Mouse (Mus musculus) stomach, embryonic 14.5 days (tissue): ENCODE data around the gene Catsper1. TPM values are rescaled to one million over a fixed set of nuclear protein-coding genes. Genes with fewer than 3 reads are reported as not detected.
A peak's percentile ranks its signal among the peaks of the same experiment; 100 is the strongest.

Source experiments
- ATAC-seq: fragments of 200-750 bp; cut with Nextera tagmentation; 2 replicates; pipeline ENCODE4 v1.8.0; 2017; ENCODE audit warnings: low read depth, moderate TSS enrichment; ENCODE audit not compliant: insufficient number of reproducible peaks, insufficient read depth, low FRiP score
- H3K27ac ChIP-seq: fragments of 300-500 bp; sonication (generic); 2 replicates; pipeline ENCODE4 v1.5.1; 2014; ENCODE audit warnings: mild to moderate bottlenecking, low read length, moderate library complexity, mixed read lengths
- H3K27me3 ChIP-seq: fragments of 300-500 bp; sonication (generic); 2 replicates; pipeline ENCODE4 v1.6.1; 2014; ENCODE audit warnings: low read length, control low read depth, mixed read lengths; ENCODE audit not compliant: control insufficient read depth, insufficient read depth
- H3K36me3 ChIP-seq: fragments of 300-500 bp; sonication (generic); 2 replicates; pipeline ENCODE4 v1.6.1; 2014; ENCODE audit warnings: mild to moderate bottlenecking, control low read depth, low read length, moderate library complexity, mixed read lengths; ENCODE audit not compliant: control insufficient read depth, insufficient read depth
- H3K4me1 ChIP-seq: fragments of 300-500 bp; sonication (generic); 2 replicates; pipeline ENCODE4 v1.6.1; 2014; ENCODE audit warnings: low read length, control low read depth, mixed read lengths; ENCODE audit not compliant: control insufficient read depth, insufficient read depth
- H3K4me2 ChIP-seq: fragments of 300-500 bp; sonication (generic); replicated peaks from 2 replicates; pipeline ENCODE4 v1.6.1; 2014; ENCODE audit warnings: low read depth, low read length, control low read depth
- H3K4me3 ChIP-seq: fragments of 300-500 bp; sonication (generic); 2 replicates; pipeline ENCODE4 v1.5.1; 2014; ENCODE audit warnings: low read depth, low read length, control low read depth
- H3K9ac ChIP-seq: fragments of 300-500 bp; sonication (generic); replicated peaks from 2 replicates; pipeline ENCODE4 v1.6.1; 2014; ENCODE audit warnings: low read depth, mild to moderate bottlenecking, control low read depth, low read length, moderate library complexity, mixed read lengths
- H3K9me3 ChIP-seq: fragments of 300-500 bp; sonication (generic); 2 replicates; pipeline ENCODE4 v1.6.1; 2016; ENCODE audit warnings: low read depth, low read length, control low read depth; ENCODE audit not compliant: control insufficient read depth
- WGBS: fragments of 180-500 bp; shearing (Covaris S2); extraction: QIAGEN DNeasy Blood & Tissue Kit; methylation state at CpG from one replicate; pipeline ENCODE4 v1.1.7; 2014; 5-methylcytosine and 5-hydroxymethylcytosine counted together
- polyA plus RNA-seq: library from polyadenylated mRNA; unstranded; fragments of >200 nt; fragmentation: Nextera tagmentation; extraction: Ambion mirVana; gene quantifications from 2 replicates; pipeline ENCODE4 v1.2.1, GENCODE M21; 2014

Catsper1 gene
- polyA plus RNA-seq, 1 experiment from 2014 or later = not detected

- no peak for ATAC-seq
- peaks cover 51% of the 10 kb centered on the region for H3K36me3 ChIP-seq
- WGBS = 83% methylated on average over 1 of the region's 1 CpGs
These were observed 41.9 kb downstream of the Catsper1 start for GRCm38 (mm10) chr19:5377446-5377845.

DNA sequence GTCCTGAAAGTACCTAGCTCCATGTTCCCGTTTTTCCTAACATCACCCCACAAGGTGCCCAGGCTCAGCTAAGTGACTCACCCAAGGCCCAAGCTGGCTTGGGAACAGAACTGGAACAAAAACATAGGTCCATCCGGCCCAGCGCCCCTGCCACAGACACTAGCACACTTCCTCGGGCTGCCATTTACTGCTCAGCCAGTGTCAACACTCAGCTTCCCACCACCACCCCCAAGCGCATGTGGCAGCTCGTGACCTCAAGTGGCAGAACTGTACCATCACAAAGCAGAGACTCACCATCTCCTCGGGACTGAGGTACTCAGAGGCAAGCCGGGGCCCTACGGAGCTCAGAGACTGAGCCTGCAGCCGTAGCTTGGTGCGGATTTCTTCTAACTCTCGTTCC is 47.8 kb downstream of the Catsper1 start:
- H3K4me3 ChIP-seq = no peak overlapping the region
- H3K27ac ChIP-seq = no peak overlapping the region
- H3K4me2 ChIP-seq = no peak overlapping the region
- H3K4me1 ChIP-seq = peaks cover 12% of the 10 kb centered on the region
- ATAC-seq = no peak
- peaks cover 72% of the 10 kb centered on the region for H3K36me3 ChIP-seq
- no peaks in the 10 kb centered on the region for H3K27me3 ChIP-seq
- 92% methylated on average over 12 of the region's 12 CpGs for WGBS
- H3K9ac ChIP-seq = no peak overlapping the region
- no peaks in the 10 kb centered on the region for H3K9me3 ChIP-seq

More at GRCm38 (mm10) chr19:5377446-5377845, 41.9 kb downstream of the Catsper1 start:
- H3K4me1 ChIP-seq = no peaks in the 10 kb centered on the region
- H3K27me3 ChIP-seq = no peaks in the 10 kb centered on the region
- H3K27ac ChIP-seq = no peak overlapping the region
- no peak overlapping the region for H3K4me2 ChIP-seq
- no peak overlapping the region for H3K4me3 ChIP-seq
- no peak overlapping the region for H3K9ac ChIP-seq
- H3K9me3 ChIP-seq = no peaks in the 10 kb centered on the region

DNA sequence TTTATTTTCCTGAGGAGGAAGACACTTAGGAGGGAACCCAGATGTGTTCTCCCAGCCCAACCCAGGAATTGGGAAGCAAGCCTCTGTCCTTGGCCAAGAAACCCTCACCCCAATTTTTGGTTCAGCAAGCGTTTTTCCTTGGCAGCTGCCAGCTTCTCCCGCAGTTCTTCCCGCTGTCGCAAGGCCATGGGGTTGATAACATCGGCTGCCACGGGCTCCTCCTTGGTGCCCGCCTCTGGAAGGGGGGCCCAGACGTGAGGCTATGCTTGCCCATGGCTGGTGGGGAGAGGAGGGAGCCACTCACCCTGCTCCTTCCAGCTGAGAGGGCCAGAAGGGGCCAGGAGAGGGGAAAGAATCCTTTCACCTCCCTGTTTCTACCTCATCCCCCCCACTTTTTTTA is 49.2 kb downstream of the Catsper1 start:
- peaks cover 12% of the 10 kb centered on the region for H3K4me1 ChIP-seq
- no peaks in the 10 kb centered on the region for H3K9me3 ChIP-seq
- no peak overlapping the region for H3K4me2 ChIP-seq
- H3K9ac ChIP-seq = no peak overlapping the region
- ATAC-seq = no peak
- peaks cover 60% of the 10 kb centered on the region for H3K36me3 ChIP-seq
- no peak overlapping the region for H3K4me3 ChIP-seq
- H3K27ac ChIP-seq = no peak overlapping the region
- 86% methylated on average over 8 of the region's 8 CpGs for WGBS
- H3K27me3 ChIP-seq = no peaks in the 10 kb centered on the region

DNA sequence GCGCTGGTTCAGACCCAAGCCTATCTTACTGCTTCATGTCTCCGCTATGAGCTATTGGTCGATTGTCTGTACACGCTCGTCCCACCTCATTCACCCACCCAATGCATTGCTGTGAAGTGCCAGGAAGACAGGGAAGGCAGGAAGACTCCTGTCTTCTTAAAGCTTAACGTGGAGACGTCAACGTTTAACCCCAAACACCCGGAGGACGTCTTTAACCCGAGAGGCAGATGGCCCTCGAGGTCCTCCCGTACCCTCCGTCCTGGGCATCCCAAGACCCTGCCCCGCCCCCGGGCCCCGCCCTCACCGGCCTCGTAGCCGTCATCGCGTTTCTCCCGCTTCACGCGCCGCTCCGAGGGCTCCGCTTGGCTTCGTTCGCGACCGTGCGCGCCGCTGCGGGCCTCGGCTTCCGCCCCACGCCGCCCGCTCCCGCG is 52.5 kb downstream of the Catsper1 start:
- H3K4me3 ChIP-seq = peak overlapping the region; percentile 95
- peaks cover 19% of the 10 kb centered on the region for H3K4me1 ChIP-seq
- ATAC-seq = peak; percentile 21; the same call in 1 of the 2 replicates
- H3K36me3 ChIP-seq = peaks cover 28% of the 10 kb centered on the region
- peak overlapping the region; percentile 79; the same call in 1 of the 2 replicates for H3K27ac ChIP-seq
- H3K9me3 ChIP-seq = no peaks in the 10 kb centered on the region
- under 1% methylated on average over 43 of the region's 43 CpGs for WGBS
- H3K4me2 ChIP-seq = peak overlapping the region; percentile 86
- no peaks in the 10 kb centered on the region for H3K27me3 ChIP-seq
- peak overlapping the region; percentile 83 for H3K9ac ChIP-seq

- Histone ChIP-seq H3K9me3 (no peaks in the 10 kb centered on the region), H3K4me2 (peak within 1 kb of the TSS; percentile 86), H3K4me3 (peak within 1 kb of the TSS; percentile 95), H3K27me3 (no peaks in the 10 kb centered on the region), H3K36me3 (peaks cover 22% of the 10 kb centered on the region), H3K27ac (peak within 1 kb of the TSS; percentile 87; the same call in 1 of the 2 replicates), H3K4me1 (peaks cover 19% of the 10 kb centered on the region), H3K9ac (peak within 1 kb of the TSS; percentile 83)
- 3% methylated on average over 43 of the region's 43 CpGs for WGBS
- peak; percentile 95 for ATAC-seq
These were observed 53.2 kb downstream of the Catsper1 start, which contains the start of gene Sart1 for GRCm38 (mm10) chr19:5388588-5389242. TSS of gene Sart1 (minus strand) at chr19:5388703.

GRCm38 (mm10) chr19:5389647-5390046 is 54.1 kb downstream of the Catsper1 start:
- peaks cover 19% of the 10 kb centered on the region for H3K4me1 ChIP-seq
- no peaks in the 10 kb centered on the region for H3K27me3 ChIP-seq
- H3K4me2 ChIP-seq = peak overlapping the region; percentile 86
- H3K27ac ChIP-seq = peak overlapping the region; percentile 52; the same call in 1 of the 2 replicates
- no peaks in the 10 kb centered on the region for H3K9me3 ChIP-seq
- H3K36me3 ChIP-seq = peaks cover 12% of the 10 kb centered on the region; the same call in 1 of the 2 replicates
- ATAC-seq = no peak
- H3K4me3 ChIP-seq = peak overlapping the region; percentile 95
- peak overlapping the region; percentile 37; the same call in 1 of the 2 replicates for H3K9ac ChIP-seq
- 20% methylated on average over 12 of the region's 12 CpGs for WGBS

DNA sequence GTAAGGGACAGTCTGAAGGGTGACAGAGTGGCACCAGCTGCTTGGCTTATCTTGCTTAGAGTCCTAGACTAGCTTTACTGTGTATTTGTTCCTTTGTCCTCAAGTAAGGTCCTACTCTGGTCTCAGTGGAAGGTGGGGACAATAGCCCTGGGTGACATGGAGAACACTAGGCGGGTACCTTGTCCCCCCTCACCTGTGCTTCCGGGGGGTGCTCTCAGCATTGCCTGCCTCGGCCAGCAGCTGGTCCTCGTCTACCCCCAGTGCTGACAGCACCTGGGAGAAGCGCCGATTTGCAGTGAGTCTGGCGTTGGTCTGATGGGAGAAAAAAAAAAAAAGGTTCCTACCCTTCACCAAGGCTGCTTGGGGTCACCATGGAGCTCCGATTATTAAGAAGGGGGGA is 54.9 kb downstream of the Catsper1 start:
- Histone ChIP-seq H3K9me3 (no peaks in the 10 kb centered on the region), H3K9ac (peak overlapping the region; percentile 37; the same call in 1 of the 2 replicates), H3K4me3 (peak overlapping the region; percentile 95), H3K4me2 (peak overlapping the region; percentile 86), H3K27me3 (no peaks in the 10 kb centered on the region), H3K4me1 (peaks cover 19% of the 10 kb centered on the region), H3K36me3 (0 out of 2 replicates have a peak, but pooled peaks cover 5% of the 10 kb centered on the region), H3K27ac (peak overlapping the region; percentile 52; the same call in 1 of the 2 replicates)
- ATAC-seq = no peak
- 49% methylated on average over 8 of the region's 8 CpGs for WGBS

- WGBS = 56% methylated on average over 4 of the region's 4 CpGs
These were observed 57.4 kb downstream of the Catsper1 start for GRCm38 (mm10) chr19:5392892-5393291.

More at GRCm38 (mm10) chr19:5392892-5393291, 57.4 kb downstream of the Catsper1 start:
- Histone ChIP-seq H3K36me3 (no peaks in the 10 kb centered on the region), H3K4me3 (no peak overlapping the region), H3K9me3 (no peaks in the 10 kb centered on the region), H3K27me3 (no peaks in the 10 kb centered on the region), H3K27ac (no peak overlapping the region), H3K4me1 (peaks cover 7% of the 10 kb centered on the region; the same call in 1 of the 2 replicates), H3K9ac (no peak overlapping the region), H3K4me2 (no peak overlapping the region)
- ATAC-seq = no peak
